Mouse (Mus musculus) lung, postnatal 0 days (tissue): Measurements from ENCODE around the gene Ston1.
A peak's percentile ranks its signal among the peaks of the same experiment; 100 is the strongest.

ENCODE experiments used
- CTCF ChIP-seq: IDR thresholded peaks from 2 replicates; pipeline ENCODE4 v1.5.1; 2016; ENCODE audit warnings: antibody characterized with exemption, mild to moderate bottlenecking
- EP300 ChIP-seq: IDR thresholded peaks from 2 replicates; pipeline ENCODE4 v1.6.1; 2016; ENCODE audit warnings: antibody characterized with exemption, mild to moderate bottlenecking, control low read depth

GRCm38 (mm10) chr17:88597222-88598055 lies at the start of gene Ston1:
- TF ChIP-seq CTCF (no peak), EP300 (0 out of 2 replicates have a peak, but pooled peaks have one; percentile 45)
